Mouse (Mus musculus) bone marrow macrophage, adult 2 months (primary cell): ENCODE results near the gene Usp47.

ENCODE experiments used
- CTCF ChIP-seq: IDR thresholded peaks from 2 replicates; pipeline ENCODE4 v1.5.1; 2012; ENCODE audit warnings: low read depth, mild to moderate bottlenecking, low read length, moderate library complexity
- POLR2A ChIP-seq: IDR thresholded peaks from 2 replicates; pipeline ENCODE4 v1.6.1; 2012; ENCODE audit warnings: mild to moderate bottlenecking, low read depth, low read length, borderline replicate concordance

DNA sequence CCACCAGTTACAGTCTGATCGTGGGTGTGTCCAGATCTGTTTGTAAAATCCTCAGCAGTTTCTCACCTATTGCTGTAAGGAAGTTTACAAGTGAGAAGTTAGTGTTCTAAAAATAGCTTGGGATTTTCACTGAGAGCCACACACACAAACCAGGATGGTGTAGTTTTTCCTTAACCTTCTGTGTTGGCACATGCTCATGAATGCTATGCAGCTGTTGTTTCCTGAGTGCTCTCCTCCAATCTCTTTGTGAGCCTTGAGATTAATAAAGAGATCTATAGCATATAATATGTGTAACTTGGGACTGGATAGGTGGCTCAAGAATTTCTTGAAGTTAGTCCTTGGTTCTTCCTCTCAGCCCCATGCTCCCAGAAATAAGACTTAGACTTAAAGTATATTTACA, 13.3 kb downstream of the Usp47 start:
- TF ChIP-seq CTCF (no peak), POLR2A (no peak)
